Mouse (Mus musculus): ENCODE measurements around the gene Odf3b. TPM values are rescaled to one million over a fixed set of nuclear protein-coding genes. Genes with fewer than 3 reads are reported as not detected.

The Odf3b gene
- polyA plus RNA-seq, 1 experiment from 2014 or later = 0.94 TPM

- 92% methylated on average over 12 of the region's 12 CpGs for WGBS
- Histone ChIP-seq H3K9ac (ENCODE audit: low read length) (no peak overlapping the region), H3K4me2 (ENCODE audit: low read depth, low read length) (no peak overlapping the region), H3K36me3 (ENCODE audit: control insufficient read depth, insufficient read depth, low read length) (peaks cover 14% of the 10 kb centered on the region), H3K4me3 (replicated peaks; ENCODE audit: low read length) (no peak overlapping the region), H3K4me1 (ENCODE audit: control insufficient read depth, insufficient read depth, low read length) (peaks cover 9% of the 10 kb centered on the region), H3K27ac (ENCODE audit: low read length) (no peak overlapping the region), H3K9me3 (replicated peaks; ENCODE audit: control insufficient read depth, low read length) (no peaks in the 10 kb centered on the region), H3K27me3 (ENCODE audit: control insufficient read depth, insufficient read depth, low read length) (no peaks in the 10 kb centered on the region)
- no peak for ATAC-seq (ENCODE audit: insufficient read depth, low FRiP score)
These were observed 26.3 kb downstream of the Odf3b start for GRCm38 (mm10) chr15:89352795-89353194.

- WGBS = 93% methylated on average over 14 of the region's 14 CpGs
- Histone ChIP-seq H3K4me3 (replicated peaks; ENCODE audit: low read length) (no peak overlapping the region), H3K9me3 (replicated peaks; ENCODE audit: control insufficient read depth, low read length) (no peaks in the 10 kb centered on the region), H3K27ac (ENCODE audit: low read length) (no peak overlapping the region), H3K4me2 (ENCODE audit: low read depth, low read length) (no peak overlapping the region), H3K27me3 (ENCODE audit: control insufficient read depth, insufficient read depth, low read length) (no peaks in the 10 kb centered on the region), H3K36me3 (ENCODE audit: control insufficient read depth, insufficient read depth, low read length) (peaks cover 14% of the 10 kb centered on the region), H3K4me1 (ENCODE audit: control insufficient read depth, insufficient read depth, low read length) (peaks cover 9% of the 10 kb centered on the region), H3K9ac (ENCODE audit: low read length) (no peak overlapping the region)
- no peak for ATAC-seq (ENCODE audit: insufficient read depth, low FRiP score)
These were observed 27.0 kb downstream of the Odf3b start for GRCm38 (mm10) chr15:89352054-89352453.

GRCm38 (mm10) chr15:89351302-89351701 is 27.8 kb downstream of the Odf3b start:
- Histone ChIP-seq H3K27me3 (ENCODE audit: control insufficient read depth, insufficient read depth, low read length) (no peaks in the 10 kb centered on the region), H3K36me3 (ENCODE audit: control insufficient read depth, insufficient read depth, low read length) (peaks cover 14% of the 10 kb centered on the region), H3K9me3 (replicated peaks; ENCODE audit: control insufficient read depth, low read length) (no peaks in the 10 kb centered on the region), H3K4me3 (replicated peaks; ENCODE audit: low read length) (no peak overlapping the region), H3K4me2 (ENCODE audit: low read depth, low read length) (no peak overlapping the region), H3K9ac (ENCODE audit: low read length) (no peak overlapping the region), H3K4me1 (ENCODE audit: control insufficient read depth, insufficient read depth, low read length) (peaks cover 9% of the 10 kb centered on the region), H3K27ac (ENCODE audit: low read length) (no peak overlapping the region)
- WGBS = 88% methylated on average over 15 of the region's 15 CpGs
- no peak for ATAC-seq (ENCODE audit: insufficient read depth, low FRiP score)

GRCm38 (mm10) chr15:89350447-89350846 is 28.6 kb downstream of the Odf3b start:
- peaks cover 14% of the 10 kb centered on the region for H3K36me3 ChIP-seq (ENCODE audit: control insufficient read depth, insufficient read depth, low read length)
- H3K9me3 ChIP-seq (replicated peaks; ENCODE audit: control insufficient read depth, low read length) = no peaks in the 10 kb centered on the region
- ATAC-seq (ENCODE audit: insufficient read depth, low FRiP score) = no peak
- H3K27ac ChIP-seq (ENCODE audit: low read length) = no peak overlapping the region
- WGBS = 85% methylated on average over 5 of the region's 5 CpGs
- no peak overlapping the region for H3K9ac ChIP-seq (ENCODE audit: low read length)
- peaks cover 9% of the 10 kb centered on the region for H3K4me1 ChIP-seq (ENCODE audit: control insufficient read depth, insufficient read depth, low read length)
- no peak overlapping the region for H3K4me3 ChIP-seq (replicated peaks; ENCODE audit: low read length)
- no peak overlapping the region for H3K4me2 ChIP-seq (ENCODE audit: low read depth, low read length)
- no peaks in the 10 kb centered on the region for H3K27me3 ChIP-seq (ENCODE audit: control insufficient read depth, insufficient read depth, low read length)

- Histone ChIP-seq H3K4me1 (ENCODE audit: control insufficient read depth, insufficient read depth, low read length) (no peaks in the 10 kb centered on the region), H3K27me3 (ENCODE audit: control insufficient read depth, insufficient read depth, low read length) (no peaks in the 10 kb centered on the region), H3K36me3 (ENCODE audit: control insufficient read depth, insufficient read depth, low read length) (no peaks in the 10 kb centered on the region), H3K4me2 (ENCODE audit: low read depth, low read length) (no peak overlapping the region), H3K4me3 (replicated peaks; ENCODE audit: low read length) (no peak overlapping the region), H3K27ac (ENCODE audit: low read length) (no peak overlapping the region), H3K9ac (ENCODE audit: low read length) (no peak overlapping the region), H3K9me3 (replicated peaks; ENCODE audit: control insufficient read depth, low read length) (no peaks in the 10 kb centered on the region)
- 82% methylated on average over 3 of the region's 3 CpGs for WGBS
- no peak for ATAC-seq (ENCODE audit: insufficient read depth, low FRiP score)
These were observed 35.8 kb downstream of the Odf3b start for GRCm38 (mm10) chr15:89343325-89343724.

GRCm38 (mm10) chr15:89341678-89342077 is 37.4 kb downstream of the Odf3b start:
- Histone ChIP-seq H3K4me3 (replicated peaks; ENCODE audit: low read length) (no peak overlapping the region), H3K9me3 (replicated peaks; ENCODE audit: control insufficient read depth, low read length) (no peaks in the 10 kb centered on the region), H3K9ac (ENCODE audit: low read length) (no peak overlapping the region), H3K27me3 (ENCODE audit: control insufficient read depth, insufficient read depth, low read length) (no peaks in the 10 kb centered on the region), H3K27ac (ENCODE audit: low read length) (no peak overlapping the region), H3K36me3 (ENCODE audit: control insufficient read depth, insufficient read depth, low read length) (no peaks in the 10 kb centered on the region), H3K4me1 (ENCODE audit: control insufficient read depth, insufficient read depth, low read length) (no peaks in the 10 kb centered on the region), H3K4me2 (ENCODE audit: low read depth, low read length) (no peak overlapping the region)
- ATAC-seq (ENCODE audit: insufficient read depth, low FRiP score) = no peak
- 36% methylated on average over 1 of the region's 1 CpGs for WGBS

- H3K36me3 ChIP-seq (ENCODE audit: control insufficient read depth, insufficient read depth, low read length) = no peaks in the 10 kb centered on the region
- no peak overlapping the region for H3K4me2 ChIP-seq (ENCODE audit: low read depth, low read length)
- no peaks in the 10 kb centered on the region for H3K9me3 ChIP-seq (replicated peaks; ENCODE audit: control insufficient read depth, low read length)
- no peak overlapping the region for H3K9ac ChIP-seq (ENCODE audit: low read length)
- ATAC-seq (ENCODE audit: insufficient read depth, low FRiP score) = no peak
- H3K27me3 ChIP-seq (ENCODE audit: control insufficient read depth, insufficient read depth, low read length) = no peaks in the 10 kb centered on the region
- no peak overlapping the region for H3K4me3 ChIP-seq (replicated peaks; ENCODE audit: low read length)
- WGBS = 75% methylated on average over 3 of the region's 3 CpGs
- H3K27ac ChIP-seq (ENCODE audit: low read length) = no peak overlapping the region
- H3K4me1 ChIP-seq (ENCODE audit: control insufficient read depth, insufficient read depth, low read length) = no peaks in the 10 kb centered on the region
These were observed 38.9 kb downstream of the Odf3b start for GRCm38 (mm10) chr15:89340136-89340535.

- no peak overlapping the region for H3K27ac ChIP-seq (ENCODE audit: low read length)
- no peaks in the 10 kb centered on the region for H3K4me1 ChIP-seq (ENCODE audit: control insufficient read depth, insufficient read depth, low read length)
- H3K9me3 ChIP-seq (replicated peaks; ENCODE audit: control insufficient read depth, low read length) = no peaks in the 10 kb centered on the region
- H3K4me3 ChIP-seq (replicated peaks; ENCODE audit: low read length) = no peak overlapping the region
- H3K4me2 ChIP-seq (ENCODE audit: low read depth, low read length) = no peak overlapping the region
- WGBS = 78% methylated on average over 2 of the region's 2 CpGs
- H3K36me3 ChIP-seq (ENCODE audit: control insufficient read depth, insufficient read depth, low read length) = no peaks in the 10 kb centered on the region
- no peaks in the 10 kb centered on the region for H3K27me3 ChIP-seq (ENCODE audit: control insufficient read depth, insufficient read depth, low read length)
- no peak overlapping the region for H3K9ac ChIP-seq (ENCODE audit: low read length)
- ATAC-seq (ENCODE audit: insufficient read depth, low FRiP score) = no peak
These were observed 39.4 kb downstream of the Odf3b start for GRCm38 (mm10) chr15:89339696-89340095.

- 77% methylated on average over 14 of the region's 14 CpGs for WGBS
- Histone ChIP-seq H3K27ac (ENCODE audit: low read length) (no peak overlapping the region), H3K9ac (ENCODE audit: low read length) (no peak overlapping the region), H3K4me2 (ENCODE audit: low read depth, low read length) (no peak overlapping the region), H3K4me3 (replicated peaks; ENCODE audit: low read length) (no peak overlapping the region), H3K27me3 (ENCODE audit: control insufficient read depth, insufficient read depth, low read length) (no peaks in the 10 kb centered on the region), H3K9me3 (replicated peaks; ENCODE audit: control insufficient read depth, low read length) (no peaks in the 10 kb centered on the region), H3K4me1 (ENCODE audit: control insufficient read depth, insufficient read depth, low read length) (no peaks in the 10 kb centered on the region), H3K36me3 (ENCODE audit: control insufficient read depth, insufficient read depth, low read length) (no peaks in the 10 kb centered on the region)
- no peak for ATAC-seq (ENCODE audit: insufficient read depth, low FRiP score)
These were observed 42.7 kb downstream of the Odf3b start for GRCm38 (mm10) chr15:89336422-89336821.

Measured in stomach, embryonic 16.5 days (tissue).